In the genomic region with DNA sequence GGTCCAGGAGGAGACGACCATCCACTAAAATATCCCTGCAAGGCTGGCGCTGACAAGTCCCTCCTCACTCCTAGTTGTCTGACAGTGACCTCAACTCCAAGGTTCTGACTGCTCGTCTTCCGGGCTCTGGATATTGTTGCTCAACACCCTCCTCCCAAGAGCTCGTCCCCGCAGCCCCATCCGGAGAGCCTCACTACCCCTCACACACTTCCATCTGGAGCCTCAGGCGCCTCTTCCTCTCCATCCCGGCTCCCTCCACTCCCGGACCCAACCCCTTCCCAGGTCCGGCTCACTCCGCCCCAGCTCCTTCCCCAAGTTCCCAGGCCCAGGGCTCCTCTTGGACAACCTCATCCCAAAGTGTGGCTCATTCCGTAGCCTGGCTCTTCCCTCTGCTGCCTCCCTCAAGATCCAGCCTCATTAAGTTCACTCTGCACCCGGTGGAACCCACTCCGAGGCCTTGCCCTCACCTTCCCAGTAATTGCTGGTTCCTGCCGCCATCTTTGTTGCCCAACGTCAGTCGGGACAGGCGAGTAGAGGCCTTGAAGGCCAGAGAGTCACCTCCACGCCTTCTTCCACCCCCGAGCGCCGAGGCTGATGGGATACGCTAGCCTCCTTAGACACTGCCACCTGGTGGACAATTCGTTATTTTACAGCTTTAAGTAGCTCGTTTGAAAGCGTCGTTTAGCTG, we compare ENCODE assay signal across 8 mouse cellular contexts. TPM values are rescaled to one million over a fixed set of nuclear protein-coding genes. Genes with fewer than 3 reads are reported as not detected.
DNase-seq lines count a peak whose midpoint lies in the region; ATAC-seq lines count a peak whose summit lies in the region.

A gene (minus strand): TSS at position 527 of the 688 bp plus-strand sequence.

- H3K4me2 ChIP-seq in hindbrain, embryonic 12.5 days (replicated peaks): peak within 1 kb of the TSS; percentile 68

- peak; percentile 99 for DNase-seq in NIH3T3 (ENCODE audit: low read depth)
- peak; percentile 96 to 97 for DNase-seq in cerebellum, postnatal 10 days
- DNase-seq in frontal cortex, postnatal 10 days (ENCODE audit: low spot score in 2 of 2): peak; percentile 88 to 89
- DNase-seq in layer of hippocampus, postnatal 14 days (ENCODE audit: low spot score in 2 of 2): peak; percentile 87 to 97
- DNase-seq in lung, postnatal 14 days: peak; percentile 93
- peak; percentile 93 for DNase-seq in retina, adult 2 months (ENCODE audit: low read depth, low spot score)
- DNase-seq in thymus, postnatal 36 days: peak; percentile 84 to 90

- peak; percentile 95 for ATAC-seq in hindbrain, embryonic 12.5 days (ENCODE audit: low FRiP score)

- WGBS in hindbrain, embryonic 12.5 days: under 1% methylated on average over 28 of the region's 28 CpGs

- H3K9ac ChIP-seq in hindbrain, embryonic 12.5 days: peak within 1 kb of the TSS; percentile 93

- H3K27me3 ChIP-seq in hindbrain, embryonic 12.5 days: no peaks in the 10 kb centered on the region

- H3K27ac ChIP-seq in hindbrain, embryonic 12.5 days: peak within 1 kb of the TSS; percentile 92

- no peaks in the 10 kb centered on the region for H3K4me1 ChIP-seq in hindbrain, embryonic 12.5 days

- H3K36me3 ChIP-seq in hindbrain, embryonic 12.5 days: peaks cover 23% of the 10 kb centered on the region

- H3K9me3 ChIP-seq in hindbrain, embryonic 12.5 days (replicated peaks): no peaks in the 10 kb centered on the region

- peak within 1 kb of the TSS; percentile 88 for H3K4me3 ChIP-seq in hindbrain, embryonic 12.5 days

RNA-seq across cellular contexts. Expression of the gene that starts here (rescaled TPM):
- 29.5 and 30.4 TPM in 2 replicates for polyA plus RNA-seq in hindbrain, embryonic 12.5 days (2016; fragmentation: Nextera tagmentation; extraction: Ambion mirVana)
- total RNA-seq in layer of hippocampus, postnatal 14 days (2021): 10 to 100 TPM; 51.8 to 52.4 TPM

Comparison
In these comparisons a context has a peak if more than half of its experiments do, and no peak if none do; other contexts are left out.
1. Peak in every context shown above with its lines: DNase-seq, ATAC-seq, H3K4me3 ChIP-seq and H3K27ac ChIP-seq.